Mouse (Mus musculus) testis, postnatal 10 days (tissue): ENCODE measurements at regions not wholly inside any gene's neighbourhood (a gene's known extent, or its start where the extent isn't known, plus 50 kb on each side); places are given as distances from the start of the nearest gene placed in this dataset.

Experiments
- DNase-seq: peaks from one replicate; pipeline ENCODE4 v3.0.0; 2021; ENCODE audit warnings: low spot score

- no peak for DNase-seq
Measured at GRCm38 (mm10) chr13:102258207-102258606, 435.2 kb upstream of the Cd180 start.

- DNase-seq: no peak
Measured at GRCm38 (mm10) chr13:102273818-102274217, 419.5 kb upstream of the Cd180 start.

GRCm38 (mm10) chr13:102275296-102275695 lies 418.1 kb upstream of the Cd180 start:
- DNase-seq: no peak

GRCm38 (mm10) chr13:102276885-102277284 lies 416.5 kb upstream of the Cd180 start:
- DNase-seq: no peak

- DNase-seq: no peak
Measured at GRCm38 (mm10) chr13:102280198-102280597, 413.2 kb upstream of the Cd180 start.

GRCm38 (mm10) chr13:102294451-102294850 lies 398.9 kb upstream of the Cd180 start:
- no peak for DNase-seq

GRCm38 (mm10) chr13:102295079-102295478 lies 398.3 kb upstream of the Cd180 start:
- no peak for DNase-seq

GRCm38 (mm10) chr13:102307983-102308382 lies 385.4 kb upstream of the Cd180 start:
- DNase-seq: no peak

GRCm38 (mm10) chr13:102312096-102312495 lies 381.3 kb upstream of the Cd180 start:
- no peak for DNase-seq

- no peak for DNase-seq
Measured at GRCm38 (mm10) chr13:102315921-102316692, 377.3 kb upstream of the Cd180 start.

GRCm38 (mm10) chr13:102318891-102319404 lies 374.4 kb upstream of the Cd180 start:
- no peak for DNase-seq

GRCm38 (mm10) chr13:102319453-102319852 lies 373.9 kb upstream of the Cd180 start:
- DNase-seq: no peak

GRCm38 (mm10) chr13:102323876-102324275 lies 369.5 kb upstream of the Cd180 start:
- no peak for DNase-seq

GRCm38 (mm10) chr13:102326003-102326402 lies 367.4 kb upstream of the Cd180 start:
- no peak for DNase-seq

- DNase-seq: no peak
Measured at GRCm38 (mm10) chr13:102326544-102326943, 366.8 kb upstream of the Cd180 start.

- no peak for DNase-seq
Measured at GRCm38 (mm10) chr13:102333667-102334066, 359.7 kb upstream of the Cd180 start.

- peak; percentile 49 for DNase-seq
Measured at GRCm38 (mm10) chr13:102334131-102334534, 359.2 kb upstream of the Cd180 start.

GRCm38 (mm10) chr13:102343236-102343635 lies 350.1 kb upstream of the Cd180 start:
- DNase-seq: no peak

- no peak for DNase-seq
Measured at GRCm38 (mm10) chr13:102344606-102345269, 348.6 kb upstream of the Cd180 start.

GRCm38 (mm10) chr13:102349493-102349892 lies 343.9 kb upstream of the Cd180 start:
- DNase-seq: no peak

GRCm38 (mm10) chr13:102352073-102352854 lies 341.1 kb upstream of the Cd180 start:
- no peak for DNase-seq

GRCm38 (mm10) chr13:102355569-102355968 lies 337.8 kb upstream of the Cd180 start:
- DNase-seq: peak; percentile 53
